Mouse (Mus musculus): ENCODE data around the gene Duxbl2. TPM values are rescaled to one million over a fixed set of nuclear protein-coding genes. Genes with fewer than 3 reads are reported as not detected.
"Not testable (repeated sequence)": the region's sequence is repeated elsewhere in the genome, so short reads cannot be mapped to it uniquely, and the experiment has no call there.

Duxbl2 gene
- not detected in 2 replicates for polyA plus RNA-seq (2015; fragmentation: Nextera tagmentation; extraction: Ambion mirVana)

GRCm38 (mm10) chr14:26118150-26118549, at the start of gene Duxbl2:
Duxbl2 (plus strand) TSS chr14:26118349.
- not testable (repeated sequence) for H3K9me3 ChIP-seq (replicated peaks; ENCODE audit: low read length); H3K9ac ChIP-seq (ENCODE audit: low read depth, low read length); H3K27me3 ChIP-seq (ENCODE audit: insufficient read depth, low read length); H3K4me2 ChIP-seq (ENCODE audit: low read length); DNase-seq (ENCODE audit: low spot score); H3K4me1 ChIP-seq (replicated peaks; ENCODE audit: insufficient read depth, low read length); ATAC-seq (replicated peaks; ENCODE audit: low FRiP score, low read depth); H3K36me3 ChIP-seq (ENCODE audit: insufficient read depth, low read length); H3K4me3 ChIP-seq (replicated peaks; ENCODE audit: low read depth, low read length); H3K27ac ChIP-seq
- no CpG with 5 or more reads among the region's 7 CpGs for WGBS

GRCm38 (mm10) chr14:26076620-26077390, 41.3 kb upstream of the Duxbl2 start:
- H3K4me2 ChIP-seq (ENCODE audit: low read length); H3K4me1 ChIP-seq (replicated peaks; ENCODE audit: insufficient read depth, low read length); H3K27ac ChIP-seq; H3K27me3 ChIP-seq (ENCODE audit: insufficient read depth, low read length); H3K4me3 ChIP-seq (replicated peaks; ENCODE audit: low read depth, low read length); H3K36me3 ChIP-seq (ENCODE audit: insufficient read depth, low read length); ATAC-seq (replicated peaks; ENCODE audit: low FRiP score, low read depth); H3K9ac ChIP-seq (ENCODE audit: low read depth, low read length); H3K9me3 ChIP-seq (replicated peaks; ENCODE audit: low read length); DNase-seq (ENCODE audit: low spot score): not testable (repeated sequence)
- no CpG with 5 or more reads among the region's 5 CpGs for WGBS

GRCm38 (mm10) chr14:26081216-26081615, 36.9 kb upstream of the Duxbl2 start, which contains the start of gene Cphx2:
Cphx2 (plus strand) TSS chr14:26081516.
- not testable (repeated sequence) for H3K4me2 ChIP-seq (ENCODE audit: low read length); ATAC-seq (replicated peaks; ENCODE audit: low FRiP score, low read depth); H3K9me3 ChIP-seq (replicated peaks; ENCODE audit: low read length); H3K27me3 ChIP-seq (ENCODE audit: insufficient read depth, low read length); H3K4me1 ChIP-seq (replicated peaks; ENCODE audit: insufficient read depth, low read length); H3K4me3 ChIP-seq (replicated peaks; ENCODE audit: low read depth, low read length); DNase-seq (ENCODE audit: low spot score); H3K9ac ChIP-seq (ENCODE audit: low read depth, low read length); H3K36me3 ChIP-seq (ENCODE audit: insufficient read depth, low read length); H3K27ac ChIP-seq
- no CpG with 5 or more reads among the region's 6 CpGs for WGBS

GRCm38 (mm10) chr14:26081997-26082396, 36.2 kb upstream of the Duxbl2 start, which contains the start of gene Cphx3:
Cphx3 (plus strand) TSS chr14:26082297.
- not testable (repeated sequence) for H3K4me2 ChIP-seq (ENCODE audit: low read length); H3K9me3 ChIP-seq (replicated peaks; ENCODE audit: low read length); H3K27ac ChIP-seq; H3K27me3 ChIP-seq (ENCODE audit: insufficient read depth, low read length); ATAC-seq (replicated peaks; ENCODE audit: low FRiP score, low read depth); H3K36me3 ChIP-seq (ENCODE audit: insufficient read depth, low read length); DNase-seq (ENCODE audit: low spot score); H3K4me3 ChIP-seq (replicated peaks; ENCODE audit: low read depth, low read length); H3K9ac ChIP-seq (ENCODE audit: low read depth, low read length); H3K4me1 ChIP-seq (replicated peaks; ENCODE audit: insufficient read depth, low read length)
- no CpG with 5 or more reads among the region's 1 CpGs for WGBS

- ATAC-seq (replicated peaks; ENCODE audit: low FRiP score, low read depth); H3K9me3 ChIP-seq (replicated peaks; ENCODE audit: low read length); H3K4me1 ChIP-seq (replicated peaks; ENCODE audit: insufficient read depth, low read length); H3K4me3 ChIP-seq (replicated peaks; ENCODE audit: low read depth, low read length); H3K27ac ChIP-seq; H3K4me2 ChIP-seq (ENCODE audit: low read length); H3K36me3 ChIP-seq (ENCODE audit: insufficient read depth, low read length); DNase-seq (ENCODE audit: low spot score); H3K9ac ChIP-seq (ENCODE audit: low read depth, low read length); H3K27me3 ChIP-seq (ENCODE audit: insufficient read depth, low read length): not testable (repeated sequence)
- WGBS: no CpG with 5 or more reads among the region's 3 CpGs
These were observed 20.5 kb upstream of the Duxbl2 start for GRCm38 (mm10) chr14:26097622-26098021.

- H3K9me3 ChIP-seq (replicated peaks; ENCODE audit: low read length); DNase-seq (ENCODE audit: low spot score); H3K27ac ChIP-seq; H3K9ac ChIP-seq (ENCODE audit: low read depth, low read length); H3K36me3 ChIP-seq (ENCODE audit: insufficient read depth, low read length); H3K27me3 ChIP-seq (ENCODE audit: insufficient read depth, low read length); H3K4me3 ChIP-seq (replicated peaks; ENCODE audit: low read depth, low read length); H3K4me1 ChIP-seq (replicated peaks; ENCODE audit: insufficient read depth, low read length); H3K4me2 ChIP-seq (ENCODE audit: low read length): not testable (repeated sequence)
- no CpG with 5 or more reads among the region's 18 CpGs for WGBS
- ATAC-seq (replicated peaks; ENCODE audit: low FRiP score, low read depth): peak; percentile 74; the same call in 1 of the 2 replicates
These were observed 426 bp downstream of the Duxbl2 start for GRCm38 (mm10) chr14:26118550-26119000.

GRCm38 (mm10) chr14:26119095-26119494, 946 bp downstream of the Duxbl2 start:
- not testable (repeated sequence) for H3K27ac ChIP-seq; H3K4me2 ChIP-seq (ENCODE audit: low read length); H3K4me1 ChIP-seq (replicated peaks; ENCODE audit: insufficient read depth, low read length); H3K9me3 ChIP-seq (replicated peaks; ENCODE audit: low read length); ATAC-seq (replicated peaks; ENCODE audit: low FRiP score, low read depth); H3K9ac ChIP-seq (ENCODE audit: low read depth, low read length); DNase-seq (ENCODE audit: low spot score); H3K27me3 ChIP-seq (ENCODE audit: insufficient read depth, low read length); H3K4me3 ChIP-seq (replicated peaks; ENCODE audit: low read depth, low read length); H3K36me3 ChIP-seq (ENCODE audit: insufficient read depth, low read length)
- no CpG with 5 or more reads among the region's 7 CpGs for WGBS

GRCm38 (mm10) chr14:26147095-26147494, 28.9 kb downstream of the Duxbl2 start:
- not testable (repeated sequence) for H3K9ac ChIP-seq (ENCODE audit: low read depth, low read length); H3K9me3 ChIP-seq (replicated peaks; ENCODE audit: low read length); DNase-seq (ENCODE audit: low spot score); H3K27me3 ChIP-seq (ENCODE audit: insufficient read depth, low read length); H3K4me2 ChIP-seq (ENCODE audit: low read length); H3K4me1 ChIP-seq (replicated peaks; ENCODE audit: insufficient read depth, low read length); H3K4me3 ChIP-seq (replicated peaks; ENCODE audit: low read depth, low read length); H3K36me3 ChIP-seq (ENCODE audit: insufficient read depth, low read length); H3K27ac ChIP-seq; ATAC-seq (replicated peaks; ENCODE audit: low FRiP score, low read depth)
- no CpG with 5 or more reads among the region's 2 CpGs for WGBS

- H3K4me1 ChIP-seq (replicated peaks; ENCODE audit: insufficient read depth, low read length); H3K4me3 ChIP-seq (replicated peaks; ENCODE audit: low read depth, low read length); DNase-seq (ENCODE audit: low spot score); H3K9ac ChIP-seq (ENCODE audit: low read depth, low read length); ATAC-seq (replicated peaks; ENCODE audit: low FRiP score, low read depth); H3K36me3 ChIP-seq (ENCODE audit: insufficient read depth, low read length); H3K27ac ChIP-seq; H3K4me2 ChIP-seq (ENCODE audit: low read length); H3K27me3 ChIP-seq (ENCODE audit: insufficient read depth, low read length); H3K9me3 ChIP-seq (replicated peaks; ENCODE audit: low read length): not testable (repeated sequence)
- no CpG with 5 or more reads among the region's 7 CpGs for WGBS
These were observed 37.9 kb downstream of the Duxbl2 start for GRCm38 (mm10) chr14:26156032-26156431.

All from kidney, postnatal 0 days (tissue).